Mouse (Mus musculus) right cerebral cortex, postnatal 36 days (tissue): ENCODE measurements around the gene Edil3.

Experiments used
- DNase-seq, 2 experiments: peaks; one replicate each; pipeline ENCODE4 v3.0.0; 2022; ENCODE audit warnings: low spot score in 2 of 2, mixed read lengths in 1 of 2

The Edil3 gene

DNA sequence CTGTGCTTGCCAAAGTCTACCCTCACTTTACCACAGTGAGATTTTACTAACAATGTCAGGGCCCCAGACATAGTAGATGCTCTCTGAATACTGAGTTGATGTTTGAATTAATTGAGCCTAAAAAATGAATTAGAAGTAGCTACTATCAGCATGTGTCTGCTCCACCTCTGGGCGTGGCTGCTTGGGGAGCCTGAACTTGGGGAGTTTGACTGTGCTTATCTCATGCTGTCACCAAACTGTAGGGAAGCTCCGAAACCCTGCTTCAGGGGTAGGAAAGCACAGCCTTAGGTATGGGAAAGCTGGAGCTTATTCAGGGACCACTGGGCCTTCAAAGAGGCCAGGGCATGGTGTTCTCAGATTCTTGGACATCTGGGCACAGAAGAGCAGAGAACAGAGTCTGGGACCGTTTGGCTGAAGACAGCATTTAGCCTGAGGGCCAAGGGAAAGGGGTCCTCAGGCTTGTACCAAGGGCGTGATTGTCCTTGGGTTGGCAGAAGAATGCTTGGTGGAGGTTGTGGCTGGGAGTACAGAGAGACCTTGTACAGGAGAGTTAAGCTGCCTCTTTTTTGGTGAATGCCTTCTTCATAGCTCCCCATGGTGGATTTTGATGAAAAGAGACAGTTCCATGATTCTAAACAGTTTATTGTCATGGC lies 432.8 kb downstream of the Edil3 start:
- DNase-seq: no peak

DNA sequence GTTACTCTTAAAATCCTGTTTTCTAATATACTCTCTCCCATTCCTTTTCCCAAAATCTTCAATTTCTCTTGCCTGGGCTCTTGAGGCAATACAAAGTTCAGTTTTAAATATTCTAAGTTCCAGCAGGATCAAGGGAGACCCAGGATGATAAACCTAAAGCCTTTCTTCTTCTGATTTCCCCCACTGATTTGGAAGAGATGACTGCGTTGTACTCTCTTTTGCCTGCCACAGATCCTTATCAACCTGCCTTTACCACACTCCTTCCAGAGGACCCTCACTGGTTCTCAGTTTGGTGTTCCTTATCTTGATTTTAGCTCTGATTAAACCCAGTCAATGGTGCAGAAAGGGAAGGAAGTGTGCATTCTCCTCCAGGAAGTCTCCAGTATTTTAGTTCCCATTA lies 435.6 kb downstream of the Edil3 start:
- DNase-seq: no peak

- DNase-seq: peak; percentile 6 to 52
Measured at GRCm38 (mm10) chr13:89286696-89287305, 465.5 kb downstream of the Edil3 start.

- DNase-seq: no peak
Measured at GRCm38 (mm10) chr13:89288201-89288600, 466.9 kb downstream of the Edil3 start.

DNA sequence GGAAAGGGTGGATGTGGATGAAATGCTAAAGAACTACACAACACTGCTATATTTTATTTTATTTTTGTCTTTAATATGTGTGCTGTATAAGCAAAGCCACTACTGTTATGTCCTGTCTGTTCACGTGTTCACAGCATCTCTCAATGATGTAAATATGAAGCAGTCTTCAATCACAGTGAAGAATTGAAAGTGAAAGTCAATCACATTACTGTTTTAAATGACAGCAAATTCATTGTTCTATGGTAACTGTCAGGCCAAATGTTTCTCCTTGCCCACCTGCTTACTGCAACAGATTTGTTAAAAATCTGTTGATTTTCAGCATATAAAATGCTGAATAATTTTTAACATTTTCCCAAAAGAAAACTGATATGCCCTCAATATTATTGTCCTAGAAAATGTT lies 499.9 kb downstream of the Edil3 start:
- DNase-seq: no peak

DNA sequence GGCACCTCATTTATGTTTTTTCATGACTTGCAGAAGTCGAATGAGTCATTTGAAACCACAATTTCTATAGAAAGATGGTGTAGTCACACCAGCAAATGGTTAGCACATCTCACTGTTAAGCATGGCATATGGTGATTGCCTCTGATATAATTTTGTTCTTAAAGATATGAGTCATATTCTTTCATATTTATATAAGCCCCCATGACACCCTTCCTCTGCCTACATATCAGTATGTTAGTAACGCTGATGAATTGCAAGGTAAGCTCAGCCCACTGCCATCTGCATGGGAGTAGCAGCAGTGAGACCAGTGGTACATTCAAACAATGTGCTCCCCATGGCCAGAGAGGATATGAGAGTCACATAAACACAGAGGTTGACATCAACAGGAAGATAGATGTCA lies 503.0 kb downstream of the Edil3 start:
- peak; percentile 49 to 72 for DNase-seq

DNA sequence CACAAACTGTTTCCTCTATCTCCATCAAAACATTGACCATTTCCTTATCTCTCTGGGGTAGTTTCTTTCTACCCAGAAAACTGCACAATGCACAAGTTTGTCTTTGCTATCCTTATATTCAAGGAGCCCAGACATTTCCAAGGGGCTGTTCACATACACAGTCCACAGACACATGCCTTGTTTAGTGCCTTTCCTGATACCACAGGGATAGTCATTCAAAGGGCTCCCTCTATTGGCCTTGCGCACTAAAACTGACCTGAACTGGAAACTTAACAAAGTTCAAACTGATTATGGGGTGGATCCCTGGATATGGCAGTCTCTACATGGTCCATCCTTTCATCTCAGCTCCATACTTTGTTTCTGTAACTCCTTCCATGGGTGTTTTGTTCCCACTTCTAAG lies 513.2 kb downstream of the Edil3 start:
- DNase-seq: no peak

GRCm38 (mm10) chr13:89335908-89336579 lies 514.8 kb downstream of the Edil3 start:
- no peak for DNase-seq

DNA sequence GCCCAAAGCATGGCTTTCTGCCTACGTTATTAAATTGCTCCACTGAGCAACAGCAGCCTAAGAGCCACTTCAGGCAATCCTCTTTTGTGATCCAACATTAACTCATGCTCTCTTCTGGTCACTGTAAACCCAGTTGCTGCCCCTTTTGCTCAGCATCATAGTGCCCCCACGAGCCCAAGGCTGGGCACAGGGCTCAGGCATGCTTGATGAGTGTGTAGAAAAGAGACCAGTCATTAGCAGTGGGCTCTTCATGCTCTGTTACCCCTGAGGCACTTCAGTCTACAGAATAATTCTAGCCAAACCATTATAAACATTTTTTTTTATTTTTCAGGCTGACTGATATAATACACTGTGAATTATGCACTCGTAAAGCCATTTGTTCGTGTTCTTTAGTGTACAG lies 517.8 kb downstream of the Edil3 start:
- DNase-seq: no peak

GRCm38 (mm10) chr13:89339776-89340175 lies 518.5 kb downstream of the Edil3 start:
- no peak for DNase-seq

DNA sequence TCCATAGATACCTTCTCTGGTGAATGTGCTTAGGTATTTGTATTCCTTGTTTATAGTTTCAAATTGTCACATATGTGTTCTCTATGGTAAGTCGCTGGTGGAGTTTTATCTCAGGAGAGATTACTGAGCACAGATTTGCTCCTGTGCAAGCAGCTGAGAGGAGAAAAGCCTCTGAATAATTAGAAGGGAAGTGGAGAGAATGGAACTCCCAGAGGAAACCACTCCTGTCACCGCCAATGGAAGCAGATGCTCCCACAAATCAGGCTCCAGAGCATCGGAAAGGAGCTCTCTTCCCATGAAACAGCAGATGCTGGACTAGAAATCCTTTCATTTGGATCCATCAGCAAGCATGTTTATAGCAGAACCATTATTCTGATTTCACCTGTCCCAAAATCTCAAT lies 534.0 kb downstream of the Edil3 start:
- no peak for DNase-seq

DNA sequence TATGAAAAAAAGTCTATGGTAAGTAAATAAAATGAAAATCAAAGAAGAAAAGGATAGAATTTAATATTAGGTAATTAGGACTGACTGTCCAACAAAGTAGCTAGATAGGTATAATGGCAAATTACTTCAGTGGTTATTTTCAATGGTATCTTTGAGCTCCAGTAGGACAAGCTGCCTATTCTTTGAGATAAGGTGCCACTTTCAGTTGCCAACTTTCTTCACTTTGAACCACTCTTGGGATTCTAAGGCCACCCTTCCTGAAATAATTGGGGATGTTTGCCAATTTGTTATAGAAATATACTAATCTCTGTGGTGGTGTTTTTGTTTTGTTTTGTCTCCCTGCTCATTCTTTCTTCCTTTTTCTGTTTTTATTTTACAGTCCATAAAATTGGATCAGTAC lies 537.1 kb downstream of the Edil3 start:
- DNase-seq: no peak

GRCm38 (mm10) chr13:89362274-89362673 lies 541.0 kb downstream of the Edil3 start:
- DNase-seq: no peak

DNA sequence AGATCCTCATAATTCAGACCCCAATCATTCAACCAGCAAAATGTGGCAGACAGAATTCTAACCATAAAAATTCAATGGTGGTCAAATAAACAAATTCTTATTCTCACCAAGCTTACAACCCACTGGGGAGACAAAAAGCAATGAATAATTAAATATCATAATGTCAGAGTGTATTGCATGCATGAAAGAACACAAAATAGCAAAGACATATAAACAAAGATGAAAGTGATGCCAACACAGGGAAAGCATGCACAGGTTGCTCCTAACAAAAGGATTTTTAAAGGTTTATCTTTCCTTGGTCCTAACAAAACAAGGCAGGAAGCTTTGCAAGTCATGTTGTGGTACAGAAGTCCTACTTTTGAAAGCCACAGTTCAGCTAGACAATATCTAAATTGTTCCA lies 550.0 kb downstream of the Edil3 start:
- no peak for DNase-seq

DNA sequence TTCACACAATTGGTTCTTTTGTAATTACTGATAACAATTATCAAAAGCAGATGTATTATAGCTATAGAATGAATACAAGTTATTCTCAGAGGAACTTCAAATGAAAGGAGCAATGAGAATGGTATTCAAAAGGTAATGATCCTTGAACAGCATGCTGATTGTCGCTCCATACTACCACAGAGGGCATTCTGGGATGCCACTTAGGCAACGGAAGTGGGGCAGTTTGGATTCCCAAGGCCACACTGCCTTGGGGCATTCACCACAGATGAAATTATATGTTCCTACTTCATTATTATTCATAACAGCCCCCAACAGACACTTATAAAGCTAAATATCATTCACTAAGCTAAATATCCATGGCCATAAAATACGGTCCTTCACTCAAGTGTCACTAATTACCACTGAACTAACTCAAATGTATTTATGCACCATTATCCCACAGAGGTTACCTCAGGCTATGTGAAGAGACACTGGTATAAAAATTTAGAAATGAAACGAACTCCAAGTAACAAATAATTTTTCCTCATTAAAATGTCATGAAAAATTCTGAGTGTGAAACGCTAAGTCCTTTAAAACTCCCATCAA lies 550.5 kb downstream of the Edil3 start:
- no peak for DNase-seq
